Mouse (Mus musculus) macrophage (primary cell): ENCODE measurements at regions not wholly inside any gene's neighbourhood (a gene's known extent, or its start where the extent isn't known, plus 50 kb on each side); places are given as distances from the start of the nearest gene placed in this dataset.

Experiments
- H3K27ac ChIP-seq: fragments of 350-480 bp; formaldehyde crosslinking; 2 replicates; pipeline ENCODE4 v1.9.0; 2021
- H3K36me3 ChIP-seq: fragments of 350-480 bp; formaldehyde crosslinking; 2 replicates; pipeline ENCODE4 v1.9.0; 2021; ENCODE audit errors: inconsistent target
- H3K4me3 ChIP-seq: fragments of 350-480 bp; formaldehyde crosslinking; 2 replicates; pipeline ENCODE4 v1.9.0; 2021; ENCODE audit errors: inconsistent target
- H3K79me2 ChIP-seq: fragments of 350-480 bp; formaldehyde crosslinking; 2 replicates; pipeline ENCODE4 v1.9.0; 2021; ENCODE audit errors: inconsistent target
- WGBS: methylation state at CpG from one replicate; pipeline ENCODE4 v1.1.7; 2026; ENCODE audit warnings: inconsistent platforms; ENCODE audit not compliant: missing documents; 5-methylcytosine and 5-hydroxymethylcytosine counted together

GRCm38 (mm10) chr13:6109018-6109657, 247.9 kb downstream of the Klf6 start:
- no peaks in the 10 kb centered on the region for H3K79me2 ChIP-seq
- H3K27ac ChIP-seq, result no peak overlapping the region
- 63% methylated on average over 7 of the region's 7 CpGs for WGBS
- no peaks in the 10 kb centered on the region for H3K36me3 ChIP-seq
- H3K4me3 ChIP-seq, result no peak overlapping the region

- no peaks in the 10 kb centered on the region for H3K79me2 ChIP-seq
- H3K4me3 ChIP-seq, result no peak overlapping the region
- H3K36me3 ChIP-seq, result no peaks in the 10 kb centered on the region
- WGBS, result 8% methylated on average over 1 of the region's 1 CpGs
- H3K27ac ChIP-seq, result peak overlapping the region; percentile 46
Measured at GRCm38 (mm10) chr13:6119703-6120102, 258.4 kb downstream of the Klf6 start.

- Histone ChIP-seq H3K27ac (no peak overlapping the region), H3K4me3 (no peak overlapping the region), H3K79me2 (no peaks in the 10 kb centered on the region), H3K36me3 (no peaks in the 10 kb centered on the region)
- WGBS, result 100% methylated on average over 1 of the region's 1 CpGs
Measured at GRCm38 (mm10) chr13:6127311-6127710, 266.0 kb downstream of the Klf6 start.

GRCm38 (mm10) chr13:6128903-6129302, 267.6 kb downstream of the Klf6 start:
- no peaks in the 10 kb centered on the region for H3K36me3 ChIP-seq
- no peak overlapping the region for H3K4me3 ChIP-seq
- H3K79me2 ChIP-seq, result no peaks in the 10 kb centered on the region
- no peak overlapping the region for H3K27ac ChIP-seq
- 100% methylated on average over 1 of the region's 1 CpGs for WGBS

GRCm38 (mm10) chr13:6131363-6131762, 270.1 kb downstream of the Klf6 start:
- Histone ChIP-seq H3K27ac (no peak overlapping the region), H3K79me2 (no peaks in the 10 kb centered on the region), H3K4me3 (no peak overlapping the region), H3K36me3 (no peaks in the 10 kb centered on the region)
- 71% methylated on average over 2 of the region's 2 CpGs for WGBS

- H3K79me2 ChIP-seq, result no peaks in the 10 kb centered on the region
- H3K4me3 ChIP-seq, result no peak overlapping the region
- 81% methylated on average over 4 of the region's 4 CpGs for WGBS
- no peak overlapping the region for H3K27ac ChIP-seq
- H3K36me3 ChIP-seq, result no peaks in the 10 kb centered on the region
Measured at GRCm38 (mm10) chr13:6137170-6137569, 275.9 kb downstream of the Klf6 start.

GRCm38 (mm10) chr13:6142771-6143170, 281.5 kb downstream of the Klf6 start:
- Histone ChIP-seq H3K36me3 (no peaks in the 10 kb centered on the region), H3K4me3 (no peak overlapping the region), H3K27ac (no peak overlapping the region), H3K79me2 (no peaks in the 10 kb centered on the region)
- WGBS, result 53% methylated on average over 2 of the region's 2 CpGs

- H3K36me3 ChIP-seq, result no peaks in the 10 kb centered on the region
- H3K27ac ChIP-seq, result no peak overlapping the region
- no peak overlapping the region for H3K4me3 ChIP-seq
- 33% methylated on average over 4 of the region's 4 CpGs for WGBS
- no peaks in the 10 kb centered on the region for H3K79me2 ChIP-seq
Measured at GRCm38 (mm10) chr13:6153657-6154056, 292.4 kb downstream of the Klf6 start.

- WGBS, result 96% methylated on average over 4 of the region's 4 CpGs
- Histone ChIP-seq H3K36me3 (no peaks in the 10 kb centered on the region), H3K27ac (no peak overlapping the region), H3K4me3 (no peak overlapping the region), H3K79me2 (no peaks in the 10 kb centered on the region)
Measured at GRCm38 (mm10) chr13:6156191-6156590, 294.9 kb downstream of the Klf6 start.

- no peaks in the 10 kb centered on the region for H3K79me2 ChIP-seq
- H3K36me3 ChIP-seq, result no peaks in the 10 kb centered on the region
- no peak overlapping the region for H3K4me3 ChIP-seq
- no peak overlapping the region for H3K27ac ChIP-seq
- WGBS, result 90% methylated on average over 3 of the region's 3 CpGs
Measured at GRCm38 (mm10) chr13:6157029-6157428, 295.7 kb downstream of the Klf6 start.

- WGBS, result 96% methylated on average over 4 of the region's 4 CpGs
- H3K79me2 ChIP-seq, result no peaks in the 10 kb centered on the region
- H3K4me3 ChIP-seq, result no peak overlapping the region
- no peaks in the 10 kb centered on the region for H3K36me3 ChIP-seq
- no peak overlapping the region for H3K27ac ChIP-seq
Measured at GRCm38 (mm10) chr13:6157946-6158345, 296.7 kb downstream of the Klf6 start.

- Histone ChIP-seq H3K79me2 (no peaks in the 10 kb centered on the region), H3K4me3 (no peak overlapping the region), H3K36me3 (no peaks in the 10 kb centered on the region), H3K27ac (no peak overlapping the region)
- WGBS, result 70% methylated on average over 2 of the region's 2 CpGs
Measured at GRCm38 (mm10) chr13:6159412-6159811, 298.1 kb downstream of the Klf6 start.

GRCm38 (mm10) chr13:6165916-6166315, 304.6 kb downstream of the Klf6 start:
- WGBS, result 92% methylated on average over 3 of the region's 4 CpGs
- H3K4me3 ChIP-seq, result no peak overlapping the region
- H3K36me3 ChIP-seq, result no peaks in the 10 kb centered on the region
- H3K79me2 ChIP-seq, result no peaks in the 10 kb centered on the region
- H3K27ac ChIP-seq, result no peak overlapping the region

- no peaks in the 10 kb centered on the region for H3K36me3 ChIP-seq
- no peak overlapping the region for H3K4me3 ChIP-seq
- WGBS, result 90% methylated on average over 1 of the region's 1 CpGs
- no peaks in the 10 kb centered on the region for H3K79me2 ChIP-seq
- H3K27ac ChIP-seq, result no peak overlapping the region
Measured at GRCm38 (mm10) chr13:6167055-6167761, 305.9 kb downstream of the Klf6 start.

GRCm38 (mm10) chr13:6173095-6173494, 311.8 kb downstream of the Klf6 start:
- no peak overlapping the region for H3K4me3 ChIP-seq
- no peak overlapping the region for H3K27ac ChIP-seq
- H3K36me3 ChIP-seq, result no peaks in the 10 kb centered on the region
- no peaks in the 10 kb centered on the region for H3K79me2 ChIP-seq
